Mouse (Mus musculus) lung, postnatal 25 days (tissue): ENCODE measurements around the gene Stra8.

Source experiments
- DNase-seq: peaks from one replicate; pipeline ENCODE4 v3.0.0; 2022; ENCODE audit warnings: low spot score

The Stra8 gene

GRCm38 (mm10) chr6:34903441-34903840 lies 16.5 kb upstream of the Stra8 start:
- DNase-seq = peak; percentile 77

GRCm38 (mm10) chr6:34903851-34904250 lies 16.1 kb upstream of the Stra8 start:
- DNase-seq = peak; percentile 37

DNA sequence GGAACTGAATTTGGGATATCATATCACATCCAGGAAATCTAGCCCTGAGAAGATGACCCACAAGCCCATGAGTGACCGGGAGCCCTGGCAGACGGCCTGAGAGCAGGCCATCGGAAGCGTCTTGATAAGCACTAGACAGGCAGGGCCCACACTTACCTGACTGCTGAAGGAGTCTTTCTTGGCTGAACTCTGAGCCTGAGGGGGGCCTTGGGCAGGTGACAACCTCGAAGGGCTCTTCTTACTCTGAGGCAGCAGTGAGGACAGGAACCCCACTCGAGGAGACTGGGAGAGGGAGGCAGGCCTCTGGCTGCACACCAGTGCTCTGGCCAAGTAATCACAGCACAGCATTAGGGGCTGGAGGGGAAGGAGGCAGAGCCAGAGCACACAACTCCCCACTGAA lies 15.6 kb upstream of the Stra8 start:
- peak; percentile 64 for DNase-seq

GRCm38 (mm10) chr6:34906125-34906524 lies 13.8 kb upstream of the Stra8 start:
- no peak for DNase-seq

DNA sequence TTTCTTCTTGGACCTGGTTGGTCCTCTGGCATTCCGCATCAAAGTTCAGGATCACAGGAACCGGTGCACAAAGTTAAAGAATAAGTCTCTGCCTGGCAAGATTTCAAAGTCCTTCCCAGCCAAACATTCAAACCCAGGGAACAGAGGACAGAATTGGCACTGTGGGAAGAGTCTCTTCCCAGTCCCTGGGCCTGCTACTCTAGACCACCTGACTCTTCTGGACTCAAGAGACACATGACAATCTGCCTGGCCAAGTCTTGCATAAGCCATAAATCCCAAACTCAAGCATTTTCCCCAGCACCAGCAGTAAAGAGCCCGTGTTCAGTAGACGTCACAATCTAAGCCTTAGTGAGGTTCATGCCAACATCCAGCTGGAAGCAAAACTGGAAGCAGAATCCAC lies 13.3 kb upstream of the Stra8 start:
- DNase-seq = no peak

DNA sequence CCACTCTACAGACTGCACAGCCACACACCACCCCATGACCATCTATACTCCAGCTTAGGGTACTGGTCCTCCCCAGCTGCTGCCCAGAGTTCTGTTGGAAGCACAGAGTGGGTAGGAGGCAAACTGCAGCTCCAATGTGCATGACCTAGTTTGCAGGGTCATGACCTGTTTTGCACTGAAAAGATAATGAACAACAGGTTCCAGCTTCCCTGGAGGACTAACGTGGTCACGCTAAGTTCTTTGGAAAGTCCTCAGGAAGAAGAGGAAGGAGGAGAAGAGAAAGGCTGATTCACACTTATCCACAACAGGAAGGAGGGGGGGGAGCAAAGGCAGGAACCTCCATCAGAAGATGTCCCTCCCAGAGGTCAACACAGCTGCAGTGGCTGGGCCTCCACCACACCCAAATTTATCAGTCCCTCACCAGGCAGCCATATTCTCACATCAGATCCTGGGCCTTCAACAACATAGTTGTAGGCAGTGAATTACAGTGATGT lies 12.8 kb upstream of the Stra8 start:
- no peak for DNase-seq

DNA sequence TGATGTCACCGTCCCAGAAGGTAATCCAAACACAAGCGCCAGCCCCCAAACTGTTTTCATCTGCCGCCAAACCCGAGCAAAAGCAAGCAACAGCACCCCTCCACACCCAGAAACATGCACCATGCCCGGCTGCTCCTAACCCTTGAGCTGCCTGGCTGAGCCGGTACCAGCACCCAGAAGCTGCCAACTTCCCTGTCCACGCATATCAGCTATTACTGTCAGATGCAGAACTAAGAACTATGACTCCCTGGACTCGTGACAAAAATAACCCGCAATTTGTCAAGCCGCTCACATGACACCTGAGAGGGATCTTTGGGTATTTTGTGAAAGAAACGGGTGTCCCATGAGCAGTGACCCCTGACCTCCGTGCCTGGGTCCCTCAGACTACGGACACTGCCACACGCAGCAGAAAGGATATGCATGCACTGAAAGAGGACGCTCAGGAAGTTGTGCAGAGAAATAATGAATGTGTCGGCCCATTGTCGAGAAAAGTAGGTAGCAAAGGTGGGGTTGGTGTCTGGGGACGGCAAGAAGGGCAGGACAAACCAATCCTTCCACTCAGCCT lies 12.2 kb upstream of the Stra8 start:
- peak; percentile 24 for DNase-seq

GRCm38 (mm10) chr6:34909631-34910345 lies 10.2 kb upstream of the Stra8 start:
- no peak for DNase-seq

- peak; percentile 91 for DNase-seq
Observed at GRCm38 (mm10) chr6:34910371-34911219, 9.4 kb upstream of the Stra8 start, which contains the start of gene Wdr91. Gene Wdr91 (minus strand): TSS chr6:34910876.

- no peak for DNase-seq
Observed at GRCm38 (mm10) chr6:34913341-34914040, 6.5 kb upstream of the Stra8 start.

DNA sequence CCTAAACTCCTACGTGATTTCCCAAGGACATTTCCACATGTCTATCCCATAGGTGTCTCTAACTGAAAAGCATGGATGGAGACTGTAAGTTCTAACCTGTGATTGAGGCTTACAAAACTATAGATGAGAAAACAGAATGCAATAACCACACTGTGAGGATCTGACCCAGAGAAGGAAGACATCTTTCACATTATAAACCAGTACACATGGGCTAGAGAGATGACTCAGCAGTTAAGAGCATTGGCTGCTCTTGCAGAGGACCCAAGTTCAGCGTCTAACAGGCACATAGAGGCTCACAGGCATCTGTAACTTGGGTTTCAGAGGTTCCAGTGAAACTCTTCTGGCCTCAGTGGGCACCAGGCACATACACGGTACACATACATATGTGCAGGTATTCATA lies 5.5 kb upstream of the Stra8 start:
- DNase-seq = no peak

GRCm38 (mm10) chr6:34919146-34919545 lies 817 bp upstream of the Stra8 start:
- no peak for DNase-seq

DNA sequence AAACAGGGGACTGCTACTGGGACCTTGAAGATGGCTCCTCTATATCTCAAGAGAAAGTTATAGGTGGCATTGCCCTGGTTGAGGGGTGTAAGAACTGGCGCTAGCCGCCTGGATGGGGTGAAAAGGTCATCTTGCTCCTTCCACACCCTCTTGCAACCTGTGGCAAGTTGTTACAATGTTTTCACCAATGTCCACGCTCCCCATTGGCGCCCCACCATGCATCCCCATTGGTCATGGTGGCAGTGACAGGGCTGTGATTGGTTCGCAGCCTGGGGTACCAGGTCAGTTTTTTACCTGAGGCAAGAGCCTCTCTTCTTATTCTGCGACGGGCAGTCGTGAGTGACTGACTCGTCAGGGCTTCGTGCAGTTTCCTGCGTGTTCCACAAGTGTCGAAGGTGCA lies 668 bp downstream of the Stra8 start:
- no peak for DNase-seq

DNA sequence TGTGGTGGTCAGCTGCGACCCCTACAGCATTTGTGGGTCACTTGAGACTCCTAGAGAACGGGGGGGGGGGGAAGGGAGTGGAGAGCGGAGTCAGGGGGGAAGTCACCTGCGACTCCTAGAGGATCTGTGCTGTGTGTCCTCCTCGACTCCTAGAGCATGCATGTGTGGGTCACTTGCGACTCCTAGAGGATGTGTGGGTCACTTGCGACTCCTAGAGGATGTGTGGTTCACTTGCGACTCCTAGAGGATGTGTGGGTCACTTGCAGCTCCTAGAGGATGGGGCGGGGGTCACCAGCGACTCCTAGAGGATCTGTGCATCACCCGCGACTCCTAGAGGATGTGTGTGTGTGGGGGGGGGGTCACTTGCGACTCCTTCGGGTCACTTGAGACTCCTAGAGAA lies 2.0 kb downstream of the Stra8 start:
- DNase-seq = peak; percentile 72

GRCm38 (mm10) chr6:34927156-34927555 lies 7.2 kb downstream of the Stra8 start:
- DNase-seq = peak; percentile 76

DNA sequence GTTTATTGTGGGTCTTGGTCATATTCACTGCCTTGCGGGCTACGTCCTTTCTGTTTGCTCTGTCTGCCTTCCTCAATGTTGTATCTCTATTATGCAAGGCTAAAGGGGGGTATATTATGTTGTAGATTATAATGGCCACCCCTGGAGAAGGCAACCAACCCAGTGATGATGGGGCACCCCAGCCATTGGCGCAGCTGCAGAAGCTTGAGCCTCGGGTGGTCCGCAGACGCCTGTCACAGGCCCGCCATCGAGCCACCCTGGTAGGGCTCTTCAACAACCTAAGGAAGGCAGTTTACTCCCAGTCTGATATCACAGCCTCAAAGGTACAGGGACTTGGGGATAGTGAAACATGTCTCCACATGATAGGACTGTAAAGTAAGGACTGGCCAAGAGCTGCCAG lies 7.6 kb downstream of the Stra8 start:
- no peak for DNase-seq

- DNase-seq = no peak
Observed at GRCm38 (mm10) chr6:34932633-34933032, 12.7 kb downstream of the Stra8 start.

DNA sequence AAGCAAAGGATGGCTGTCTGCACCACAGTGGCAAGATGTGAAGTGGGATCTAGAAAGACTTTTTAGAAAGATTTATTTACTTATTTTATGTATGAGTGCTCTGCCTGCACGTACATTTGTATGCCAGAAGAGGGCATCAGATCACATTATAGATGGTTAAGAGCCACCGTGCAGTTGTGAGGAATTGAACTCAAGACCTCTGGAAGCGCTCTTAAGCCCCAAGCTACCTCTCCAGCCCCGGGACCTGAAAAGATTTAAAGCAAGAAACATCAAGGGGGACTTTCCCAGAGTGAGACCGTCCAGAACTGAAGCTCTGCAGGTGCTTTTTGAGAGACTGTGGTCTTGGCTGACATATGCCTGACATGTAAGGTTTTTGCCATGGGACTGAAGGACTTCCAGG lies 16.8 kb downstream of the Stra8 start:
- no peak for DNase-seq

DNA sequence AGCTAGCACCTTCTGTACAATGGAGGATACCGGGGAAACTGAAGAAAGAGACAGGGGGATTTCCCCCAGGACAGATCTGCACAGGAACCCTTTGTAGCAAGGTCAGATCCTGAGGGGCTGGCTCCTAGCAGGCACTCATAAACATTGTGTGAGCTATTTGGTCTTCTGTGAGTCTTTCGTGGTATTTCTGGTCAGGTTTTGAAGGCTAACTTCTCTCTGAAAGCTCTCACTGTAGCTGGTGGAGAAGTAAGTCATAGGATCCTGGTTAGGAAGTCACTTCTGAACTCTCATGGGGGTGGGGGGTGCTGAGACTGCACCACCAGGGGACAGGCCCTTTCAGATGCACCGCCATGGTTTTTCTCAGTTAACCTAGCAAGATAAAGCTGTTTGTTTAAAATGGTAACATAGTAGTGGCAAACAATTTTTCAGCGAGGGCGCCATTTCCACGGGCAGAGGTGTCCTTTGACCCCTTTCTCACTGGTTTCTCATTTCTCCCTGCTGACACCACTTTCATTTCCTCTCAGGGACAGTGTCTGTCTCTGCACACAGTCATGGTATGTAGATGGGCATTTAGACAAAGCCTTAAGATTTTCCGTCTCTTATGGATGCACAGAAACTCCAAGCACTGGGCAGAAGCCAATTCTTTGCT lies 18.4 kb downstream of the Stra8 start:
- no peak for DNase-seq

DNA sequence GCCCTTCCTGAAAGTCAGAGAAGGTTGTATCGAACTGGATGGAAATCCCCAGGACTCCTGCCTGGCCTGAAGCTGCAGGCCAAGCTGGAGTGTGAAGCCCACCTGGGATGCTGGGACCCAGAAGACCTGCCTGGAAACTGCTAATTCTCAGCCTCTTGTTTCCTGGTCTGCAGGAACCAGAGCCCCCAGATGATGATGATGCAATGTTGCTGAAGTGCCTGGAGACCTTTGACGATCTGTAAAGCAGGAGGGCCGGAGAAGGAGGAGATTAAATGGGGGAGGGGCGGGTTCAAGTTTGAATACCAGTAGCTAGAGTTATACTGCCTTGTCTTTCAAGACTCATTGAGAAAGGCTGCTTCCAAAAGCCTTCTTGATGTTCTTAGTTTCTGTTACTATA lies 19.0 kb downstream of the Stra8 start:
- DNase-seq = no peak

GRCm38 (mm10) chr6:34939451-34939850 lies 19.5 kb downstream of the Stra8 start:
- DNase-seq = no peak

- DNase-seq = no peak
Observed at GRCm38 (mm10) chr6:34941496-34941895, 21.5 kb downstream of the Stra8 start.
